Mouse (Mus musculus): Measurements from ENCODE around the gene Ttc41.
"Not testable (repeated sequence)": the region's sequence is repeated elsewhere in the genome, so short reads cannot be mapped to it uniquely, and the experiment has no call there.

Ttc41 gene

GRCm38 (mm10) chr10:86705318-86705921 lies at the start of gene Ttc41, which contains the start of gene Hsp90b1:
Gene Ttc41, plus strand, starts transcription at chr10:86705811.
Gene Hsp90b1, minus strand, starts transcription at chr10:86705509.
- DNase-seq (ENCODE audit: low spot score): peak; percentile 98

DNA sequence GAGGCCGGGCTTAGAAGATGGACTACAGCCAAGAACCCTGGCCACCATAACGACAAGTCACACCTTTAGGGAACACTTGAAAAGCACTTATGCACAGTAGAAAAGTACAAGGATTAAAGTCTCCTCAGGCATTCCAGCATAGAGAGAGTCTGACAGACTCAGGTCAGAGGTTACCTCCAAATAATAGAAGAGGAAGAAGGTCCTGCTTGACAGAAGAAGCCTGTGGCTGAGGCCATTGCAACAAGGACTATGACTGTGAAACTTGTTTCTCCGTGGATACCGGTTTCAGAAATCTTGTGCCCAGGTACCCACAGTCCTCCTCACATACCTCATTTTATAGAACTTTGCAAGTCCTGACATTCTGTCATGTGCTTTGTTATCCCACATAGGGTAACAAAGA lies 35.1 kb upstream of the Ttc41 start:
- DNase-seq (ENCODE audit: low spot score): not testable (repeated sequence)

DNA sequence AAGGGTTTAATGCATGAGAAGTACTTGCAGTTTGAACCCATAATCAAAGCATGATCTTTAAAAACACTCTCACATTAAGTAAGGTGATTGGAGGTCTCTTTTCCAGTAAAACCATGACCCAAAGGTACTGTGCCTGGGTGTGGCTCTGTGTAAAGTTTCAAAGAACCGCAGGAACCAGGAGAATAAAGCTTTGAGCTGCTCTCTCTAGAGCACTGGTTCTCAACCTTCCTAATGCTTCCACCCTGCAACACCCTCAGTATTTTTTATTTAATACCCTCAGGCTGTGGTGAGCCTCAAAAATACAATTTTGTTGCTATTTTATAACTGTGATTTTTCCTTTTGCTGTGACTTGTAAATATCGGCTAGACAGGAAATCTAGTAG lies 20.8 kb upstream of the Ttc41 start:
- DNase-seq (ENCODE audit: low spot score): not testable (repeated sequence)

DNA sequence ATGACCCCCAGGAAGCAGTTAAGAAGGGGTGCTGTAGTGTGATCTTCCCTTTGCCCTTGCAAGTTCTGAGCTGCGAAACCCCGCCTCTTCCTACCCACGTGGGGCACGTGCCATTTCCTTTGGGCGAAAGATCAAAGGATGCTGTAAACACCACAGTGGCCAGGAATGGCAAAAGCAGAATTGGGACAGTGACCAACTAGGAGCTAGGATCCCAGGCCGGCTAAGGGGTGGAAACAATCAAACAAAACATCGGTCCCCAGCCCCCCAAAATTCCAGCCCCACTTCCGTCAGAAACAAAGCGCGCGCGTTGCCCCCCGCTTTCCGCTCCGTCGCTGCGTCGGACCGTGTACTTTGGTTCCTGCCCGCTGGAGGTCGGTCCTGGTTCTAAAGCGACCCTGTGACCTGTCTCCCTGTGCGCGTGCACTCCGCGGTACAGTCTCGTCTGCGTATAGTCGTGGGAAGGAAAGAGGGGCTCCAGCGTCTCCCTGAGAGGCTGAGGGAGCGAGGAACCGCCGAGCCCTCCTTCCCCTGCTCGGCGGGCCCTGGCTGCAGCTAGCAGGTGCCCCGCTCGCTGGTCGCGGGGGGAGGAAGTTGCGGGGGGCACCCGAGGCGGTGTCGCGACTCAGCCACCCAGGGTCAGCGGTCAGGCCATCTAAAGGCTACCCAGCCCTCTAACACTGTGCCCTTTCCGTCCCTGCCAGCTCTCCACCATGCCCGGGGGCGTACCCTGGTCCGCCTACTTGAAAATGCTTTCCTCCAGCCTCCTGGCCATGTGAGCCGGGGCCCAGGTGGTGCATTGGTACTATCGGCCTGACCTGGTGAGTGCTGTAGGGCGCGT lies 20.2 kb upstream of the Ttc41 start:
- DNase-seq (ENCODE audit: low spot score): peak; percentile 80

- not testable (repeated sequence) for DNase-seq (ENCODE audit: low spot score)
These were observed 19.6 kb upstream of the Ttc41 start for GRCm38 (mm10) chr10:86686017-86686360.

GRCm38 (mm10) chr10:86700251-86700650 lies 5.4 kb upstream of the Ttc41 start:
- no peak for DNase-seq (ENCODE audit: low spot score)

DNA sequence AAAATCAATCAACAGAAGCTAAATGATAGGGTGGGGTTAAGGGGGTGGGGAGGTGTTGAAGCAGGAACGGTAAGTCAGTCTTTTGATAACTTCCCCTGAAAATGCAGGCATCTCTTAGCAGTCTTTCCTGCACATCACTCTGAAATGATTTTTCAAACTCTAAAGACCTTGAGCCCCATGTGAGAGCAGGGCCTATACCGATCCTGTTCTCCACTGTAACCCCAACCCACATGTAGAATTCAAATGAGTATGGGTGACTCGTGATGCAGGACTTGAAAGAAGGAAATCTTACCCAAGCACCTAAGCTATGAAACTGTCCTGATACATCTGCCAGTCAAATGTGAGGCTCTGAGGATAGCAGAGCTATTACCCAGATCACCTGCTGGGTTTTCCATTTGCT lies 4.6 kb upstream of the Ttc41 start:
- no peak for DNase-seq (ENCODE audit: low spot score)

DNA sequence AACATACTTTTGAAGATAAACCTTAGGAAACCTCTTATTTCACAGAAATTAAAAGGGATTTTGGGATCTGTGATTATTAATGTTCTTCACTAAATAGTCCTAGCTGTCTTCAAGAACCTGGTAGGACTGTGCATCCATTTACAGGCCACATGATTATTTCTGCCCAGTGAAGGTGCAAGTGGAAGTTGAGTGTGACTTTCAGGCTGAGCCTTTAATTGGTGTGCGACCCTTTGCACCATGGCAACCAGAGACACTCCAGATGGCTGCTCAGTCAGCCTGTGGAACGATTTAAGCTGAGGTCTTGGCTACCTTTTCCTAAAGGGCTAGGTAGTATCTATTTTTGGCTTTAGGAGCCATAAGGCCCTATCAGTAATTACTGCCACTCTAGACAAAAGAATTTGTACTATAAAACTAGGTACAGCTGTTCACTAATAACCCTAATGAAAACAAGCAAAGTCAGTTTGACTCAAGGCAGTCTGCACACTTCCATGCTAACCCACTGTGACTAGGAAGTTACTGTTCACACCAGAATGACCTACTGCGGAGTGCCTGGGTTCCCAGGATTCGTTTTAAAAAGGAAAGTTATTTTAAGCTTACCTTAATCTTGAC lies 3.2 kb upstream of the Ttc41 start:
- no peak for DNase-seq (ENCODE audit: low spot score)

GRCm38 (mm10) chr10:86703375-86703774 lies 2.2 kb upstream of the Ttc41 start:
- no peak for DNase-seq (ENCODE audit: low spot score)

GRCm38 (mm10) chr10:86704141-86704540 lies 1.5 kb upstream of the Ttc41 start:
- DNase-seq (ENCODE audit: low spot score): no peak

- DNase-seq (ENCODE audit: low spot score): peak; percentile 32
These were observed 921 bp upstream of the Ttc41 start for GRCm38 (mm10) chr10:86704589-86705191.

DNA sequence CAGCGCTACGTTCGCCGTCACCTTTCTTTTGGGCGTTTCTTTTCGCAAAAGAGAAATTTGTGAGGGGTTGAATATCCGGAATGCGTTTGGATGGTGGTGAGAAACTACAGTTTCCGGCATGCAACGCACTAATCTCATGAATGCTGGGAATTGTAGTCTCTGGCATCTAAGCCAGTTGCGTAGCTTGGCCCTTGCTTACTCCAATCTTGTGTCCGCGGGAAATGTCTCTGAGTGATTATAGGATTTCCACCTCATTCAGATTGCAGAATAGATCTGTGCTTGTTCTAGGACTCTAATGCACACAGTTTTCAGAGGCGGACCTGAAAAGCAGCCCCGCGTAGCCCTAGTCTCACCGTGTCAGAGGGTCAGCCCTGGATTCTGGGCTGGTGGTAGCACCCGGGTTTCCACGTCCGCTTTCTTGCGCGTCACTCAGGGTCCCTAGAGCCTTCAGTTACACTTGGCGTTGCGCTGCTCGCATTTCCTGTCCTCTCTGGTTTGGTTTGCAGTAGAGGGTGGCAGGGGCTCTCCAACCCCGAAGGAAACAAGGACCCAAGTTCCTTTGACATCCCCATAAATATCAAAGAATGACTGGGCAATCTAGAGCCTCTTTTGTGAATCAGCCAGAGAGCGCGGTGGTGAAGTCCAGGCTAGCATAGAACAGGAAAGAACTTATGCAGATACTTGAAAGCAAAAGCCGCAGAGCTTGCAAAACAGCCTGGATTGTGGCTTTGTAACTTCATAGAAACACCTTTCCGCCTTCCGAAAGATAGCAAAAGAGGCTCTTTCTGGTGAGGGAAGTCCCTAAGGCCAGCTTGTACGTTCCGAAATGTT lies 526 bp downstream of the Ttc41 start:
- DNase-seq (ENCODE audit: low spot score): peak; percentile 76

- no peak for DNase-seq (ENCODE audit: low spot score)
These were observed 1.5 kb downstream of the Ttc41 start for GRCm38 (mm10) chr10:86707134-86707533.

GRCm38 (mm10) chr10:86712156-86712555 lies 6.5 kb downstream of the Ttc41 start:
- DNase-seq (ENCODE audit: low spot score): no peak

- DNase-seq (ENCODE audit: low spot score): peak; percentile 32
These were observed 22.0 kb downstream of the Ttc41 start for GRCm38 (mm10) chr10:86727548-86727980.

DNA sequence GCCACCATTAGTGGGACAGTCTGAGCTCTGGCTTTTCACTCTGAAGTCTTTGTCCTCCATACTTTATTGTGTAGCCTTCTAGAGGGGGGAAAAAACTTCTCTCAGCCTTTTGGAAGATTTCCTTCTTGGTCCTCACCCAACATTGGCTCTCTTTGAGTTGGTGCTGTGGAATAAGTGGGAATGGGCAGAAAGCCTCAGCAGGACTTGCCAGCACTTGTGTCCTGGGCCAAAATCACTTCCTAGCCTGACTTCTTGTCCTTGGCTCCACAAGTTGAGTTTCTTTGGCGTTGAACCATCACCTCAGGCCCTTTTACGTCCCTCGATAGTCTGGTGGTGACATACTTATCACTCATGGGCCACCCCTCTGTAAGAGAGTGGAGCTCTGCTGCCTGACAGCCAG lies 22.6 kb downstream of the Ttc41 start:
- DNase-seq (ENCODE audit: low spot score): no peak

DNA sequence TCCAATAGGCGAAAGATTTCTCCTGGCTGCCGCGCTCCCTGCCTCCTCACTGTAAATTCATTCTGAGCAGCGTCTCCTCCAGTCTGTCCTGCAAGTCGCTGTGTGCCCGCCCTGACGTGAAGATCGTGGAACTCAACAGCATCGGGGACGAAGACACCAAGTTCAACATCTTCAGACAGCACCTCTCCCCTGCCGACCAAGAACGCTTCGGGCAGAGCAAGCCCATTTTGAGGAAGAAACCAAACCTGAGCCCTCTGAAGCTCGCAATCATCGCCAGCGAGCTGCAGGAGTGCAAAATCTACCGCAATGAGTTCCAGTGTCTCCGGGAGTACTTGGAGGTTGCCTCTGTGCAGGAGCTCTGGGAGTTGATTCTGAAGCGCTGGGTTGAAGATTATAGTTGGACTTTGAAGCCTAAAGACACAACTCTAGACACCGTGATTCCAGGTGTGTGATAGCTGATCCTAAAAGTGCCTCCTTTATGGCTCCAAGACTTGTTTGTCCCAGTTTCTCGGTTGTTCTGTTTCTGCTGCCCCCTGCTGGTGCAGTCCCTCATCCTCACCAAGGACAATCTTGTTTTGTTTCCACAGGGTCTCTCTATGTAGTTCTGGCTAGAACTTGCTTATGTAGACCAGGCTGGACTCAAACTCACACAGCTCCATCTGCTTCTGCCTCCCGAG lies 25.4 kb downstream of the Ttc41 start:
- peak; percentile 83 for DNase-seq (ENCODE audit: low spot score)

- DNase-seq (ENCODE audit: low spot score): no peak
These were observed 25.9 kb downstream of the Ttc41 start for GRCm38 (mm10) chr10:86731500-86731863.

DNA sequence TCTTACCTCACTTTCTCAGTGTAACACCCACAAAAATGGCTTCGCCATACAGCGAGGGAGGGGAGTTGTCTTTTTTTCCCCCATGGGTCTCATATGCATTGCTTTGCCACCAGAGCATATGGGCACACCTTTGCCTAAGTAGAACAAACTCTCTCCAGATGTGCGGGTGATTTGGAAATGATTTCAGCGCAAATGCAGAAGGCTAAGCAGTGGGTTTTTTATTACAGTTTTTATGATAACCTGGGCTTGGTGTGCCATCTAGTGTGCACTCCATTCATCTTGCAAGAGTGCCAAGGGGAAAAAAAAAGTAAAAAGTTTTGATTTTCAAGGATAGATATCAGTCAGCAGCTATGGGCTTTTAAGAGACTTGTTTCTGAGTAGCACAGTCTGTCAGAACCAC lies 29.4 kb downstream of the Ttc41 start:
- no peak for DNase-seq (ENCODE audit: low spot score)

DNA sequence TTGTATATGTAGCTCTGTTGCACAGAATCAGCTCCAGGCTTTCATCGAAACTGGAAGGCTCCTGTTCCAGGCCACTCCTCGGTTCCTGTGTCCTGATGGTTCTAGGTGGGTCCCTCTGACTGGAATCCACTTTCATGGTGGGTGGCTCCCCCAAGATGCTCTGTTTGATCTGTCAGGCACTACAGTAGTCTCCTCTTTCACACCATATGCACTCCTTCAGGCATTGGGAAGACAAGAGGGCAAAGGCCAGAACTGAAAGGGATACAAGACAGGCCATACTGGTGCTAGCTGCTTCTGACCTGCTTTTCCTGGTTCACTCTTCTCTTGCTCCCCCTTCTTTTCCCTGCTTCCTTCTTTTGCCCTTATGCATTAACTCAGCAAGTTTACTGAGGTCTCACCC lies 37.3 kb downstream of the Ttc41 start:
- no peak for DNase-seq (ENCODE audit: low spot score)

DNA sequence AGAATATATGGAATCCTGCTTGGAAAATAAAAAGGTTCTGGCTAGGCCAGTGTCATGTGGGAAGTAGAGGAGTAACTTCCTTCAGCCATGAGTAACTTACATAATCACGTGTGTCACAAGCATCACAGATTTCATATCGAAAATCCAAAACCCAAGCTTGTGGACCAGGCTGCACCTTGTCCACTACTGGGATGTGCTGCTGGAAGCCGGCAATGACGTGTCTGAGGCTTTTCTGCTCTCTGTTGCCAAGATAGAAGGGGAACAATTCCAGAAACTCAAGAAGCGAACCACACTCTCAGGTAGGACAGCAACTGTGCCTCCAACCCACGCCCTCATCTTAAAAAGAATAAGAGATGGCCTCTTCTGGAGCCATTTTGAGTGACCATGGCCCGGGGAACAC lies 38.7 kb downstream of the Ttc41 start:
- no peak for DNase-seq (ENCODE audit: low spot score)

Data from ovary, postnatal 36 days (tissue).